Mouse (Mus musculus): ENCODE measurements at regions not wholly inside any gene's neighbourhood (a gene's known extent, or its start where the extent isn't known, plus 50 kb on each side); places are given as distances from the start of the nearest gene placed in this dataset.

DNA sequence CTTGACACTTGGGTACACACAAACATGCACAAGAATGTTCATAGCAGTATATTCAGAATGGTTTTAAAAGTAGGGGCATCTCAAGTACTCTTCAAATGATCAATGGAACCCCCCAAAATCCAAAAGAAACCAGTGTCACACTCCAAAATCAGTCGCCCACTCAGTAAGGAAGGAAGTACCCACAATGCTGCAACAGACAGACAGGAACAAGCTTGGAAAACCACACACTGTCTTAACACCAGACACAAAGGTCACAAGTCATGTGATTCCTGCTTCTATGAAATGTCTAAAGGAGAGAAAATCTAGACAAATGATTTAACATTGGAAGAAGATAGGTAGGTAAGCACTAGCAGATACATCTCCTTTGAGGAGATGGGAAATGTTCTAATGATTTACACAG is 346.9 kb downstream of the Sox4 start:
- TF ChIP-seq TAL1 (IDR thresholded peaks at IDR 0.05; ENCODE audit: low read length) (no peak), GATA1 (IDR thresholded peaks at IDR 0.05; ENCODE audit: low read length) (no peak)

Data from erythroblast, embryonic 14.5 days (primary cell).